Mouse (Mus musculus): Measurements from ENCODE around the gene Kcnk15. TPM values are rescaled to one million over a fixed set of nuclear protein-coding genes. Genes with fewer than 3 reads are reported as not detected.

The Kcnk15 gene
- not detected in 2 replicates for polyA plus RNA-seq (2016; fragmentation: Nextera tagmentation; extraction: Ambion mirVana)

DNA sequence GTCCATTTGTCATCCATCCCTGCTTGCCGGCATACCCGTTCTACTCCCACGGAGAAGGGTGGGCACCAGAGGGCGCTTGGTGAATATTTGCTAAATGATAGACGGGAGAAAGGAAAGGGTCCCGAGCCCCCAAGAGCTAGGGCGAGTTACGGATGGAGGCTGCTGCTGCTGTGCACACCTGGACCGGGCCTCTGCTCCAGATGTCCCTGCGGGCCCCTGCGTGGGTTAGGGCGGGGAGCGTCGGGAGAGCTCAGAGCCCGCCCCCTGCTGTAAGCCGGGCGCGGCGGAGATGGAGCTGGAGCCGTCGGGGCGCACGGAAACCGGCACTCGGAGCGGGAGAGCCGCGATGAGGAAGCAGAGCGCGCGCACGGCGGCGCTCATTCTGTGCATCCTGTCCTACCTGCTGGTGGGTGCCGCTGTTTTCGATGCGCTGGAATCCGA lies at the start of gene Kcnk15:
Gene Kcnk15, plus strand, starts transcription at position 191 of the 441 bp plus-strand sequence.
- Histone ChIP-seq H3K4me3 (replicated peaks) (peak within 1 kb of the TSS; percentile 25), H3K27me3 (peaks cover 90% of the 10 kb centered on the region), H3K4me2 (peak within 1 kb of the TSS; percentile 22), H3K9ac (no peak within 1 kb of the TSS), H3K36me3 (replicated peaks) (no peaks in the 10 kb centered on the region), H3K27ac (no peak within 1 kb of the TSS), H3K4me1 (peaks cover 11% of the 10 kb centered on the region), H3K9me3 (no peaks in the 10 kb centered on the region)
- no peak for ATAC-seq (ENCODE audit: low FRiP score)
- WGBS = 2% methylated on average over 38 of the region's 38 CpGs

GRCm38 (mm10) chr2:163803838-163804237 lies 49.6 kb upstream of the Kcnk15 start:
- Histone ChIP-seq H3K36me3 (replicated peaks) (no peaks in the 10 kb centered on the region), H3K4me2 (no peak overlapping the region), H3K4me3 (replicated peaks) (no peak overlapping the region), H3K27me3 (no peaks in the 10 kb centered on the region), H3K9me3 (no peaks in the 10 kb centered on the region), H3K4me1 (no peaks in the 10 kb centered on the region), H3K9ac (no peak overlapping the region), H3K27ac (no peak overlapping the region)
- 90% methylated on average over 5 of the region's 5 CpGs for WGBS
- ATAC-seq (ENCODE audit: low FRiP score) = no peak

DNA sequence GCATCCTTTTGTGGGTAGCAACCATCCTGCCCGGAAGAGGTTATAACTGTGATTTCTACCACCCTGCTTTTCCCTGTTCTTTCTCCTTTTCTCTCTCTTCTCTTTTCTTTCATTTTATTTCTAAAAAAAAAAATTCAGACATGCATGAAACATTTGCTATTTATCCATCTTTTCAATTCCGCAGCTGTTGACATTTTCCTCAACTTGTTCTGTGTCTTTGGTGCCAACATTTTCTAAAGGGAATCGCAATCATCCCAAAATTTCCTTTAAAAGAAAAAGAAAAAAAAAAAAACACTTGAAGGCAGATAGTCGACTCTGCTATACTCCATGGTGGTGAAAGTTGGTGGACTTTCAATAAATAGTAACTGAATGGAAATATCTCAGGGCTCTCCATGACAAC lies 44.3 kb upstream of the Kcnk15 start:
- Histone ChIP-seq H3K9me3 (no peaks in the 10 kb centered on the region), H3K36me3 (replicated peaks) (no peaks in the 10 kb centered on the region), H3K27me3 (no peaks in the 10 kb centered on the region; the same call in 1 of the 2 replicates), H3K4me1 (no peaks in the 10 kb centered on the region), H3K27ac (no peak overlapping the region), H3K9ac (no peak overlapping the region), H3K4me2 (no peak overlapping the region), H3K4me3 (replicated peaks) (no peak overlapping the region)
- no peak for ATAC-seq (ENCODE audit: low FRiP score)
- 96% methylated on average over 4 of the region's 4 CpGs for WGBS

DNA sequence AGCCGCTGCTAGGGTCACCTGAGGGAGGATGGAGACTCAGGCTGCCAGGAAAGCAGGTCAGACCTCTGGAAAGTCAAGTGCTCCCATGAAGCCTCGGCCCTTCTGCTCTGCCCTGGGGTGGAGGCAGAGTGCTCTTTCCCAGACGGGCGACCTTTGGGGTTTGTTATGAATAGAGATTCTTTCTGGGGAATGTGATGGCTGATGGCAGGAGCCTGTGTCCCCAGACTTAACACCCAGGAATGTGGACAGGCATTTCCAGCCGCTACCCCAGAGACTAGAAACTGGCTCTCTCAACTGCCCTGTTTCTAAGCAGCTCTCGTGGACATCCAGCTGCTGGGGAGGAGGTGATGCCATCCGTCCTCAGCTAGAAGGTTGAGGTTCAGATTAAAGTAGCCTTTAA lies 43.7 kb upstream of the Kcnk15 start:
- no peaks in the 10 kb centered on the region for H3K36me3 ChIP-seq (replicated peaks)
- H3K4me2 ChIP-seq = no peak overlapping the region
- ATAC-seq (ENCODE audit: low FRiP score) = no peak
- H3K4me3 ChIP-seq (replicated peaks) = no peak overlapping the region
- no peak overlapping the region for H3K27ac ChIP-seq
- no peaks in the 10 kb centered on the region for H3K9me3 ChIP-seq
- H3K9ac ChIP-seq = no peak overlapping the region
- no peaks in the 10 kb centered on the region for H3K4me1 ChIP-seq
- no peaks in the 10 kb centered on the region; the same call in 1 of the 2 replicates for H3K27me3 ChIP-seq
- WGBS = 77% methylated on average over 7 of the region's 7 CpGs

- Histone ChIP-seq H3K27ac (no peak overlapping the region), H3K9me3 (no peaks in the 10 kb centered on the region), H3K36me3 (replicated peaks) (no peaks in the 10 kb centered on the region), H3K27me3 (no peaks in the 10 kb centered on the region; the same call in 1 of the 2 replicates), H3K4me2 (no peak overlapping the region), H3K9ac (no peak overlapping the region), H3K4me3 (replicated peaks) (no peak overlapping the region), H3K4me1 (no peaks in the 10 kb centered on the region)
- 65% methylated on average over 5 of the region's 5 CpGs for WGBS
- no peak for ATAC-seq (ENCODE audit: low FRiP score)
These were observed 40.4 kb upstream of the Kcnk15 start for GRCm38 (mm10) chr2:163813077-163813476.

DNA sequence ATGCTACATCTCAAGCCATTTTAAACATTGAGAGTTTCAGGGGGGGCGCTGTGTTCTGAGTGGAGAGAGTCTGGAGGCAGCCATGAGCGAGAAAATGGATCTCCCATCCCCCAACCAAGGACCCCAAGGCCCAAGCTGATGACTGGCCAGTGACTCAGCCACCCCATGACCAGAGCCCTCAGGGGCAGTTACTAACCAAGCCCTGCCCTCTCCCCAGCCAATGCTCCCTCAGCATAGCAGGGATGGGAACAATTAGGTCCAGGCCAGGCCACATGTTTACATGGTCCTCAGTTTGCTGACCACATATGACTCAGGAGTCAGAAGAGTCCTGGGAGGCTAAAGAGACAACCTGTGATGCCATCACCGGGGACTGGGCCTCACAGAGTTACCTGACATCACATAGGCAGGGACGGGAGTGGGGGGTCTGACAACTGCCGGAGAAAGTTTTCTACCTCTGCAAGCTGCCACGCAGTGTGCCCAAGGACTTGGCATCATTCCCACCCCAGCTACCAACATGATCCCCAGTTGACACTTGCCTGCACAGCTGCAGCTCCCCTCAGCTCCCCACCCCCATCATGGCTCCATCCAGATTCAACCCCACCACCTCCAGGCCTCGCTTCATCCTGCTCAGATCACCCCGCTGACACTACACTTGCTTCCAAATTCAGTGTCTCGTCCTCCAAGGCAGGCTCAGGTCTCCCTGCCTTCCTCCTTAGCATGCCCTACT lies 38.5 kb upstream of the Kcnk15 start:
- H3K9ac ChIP-seq = no peak overlapping the region
- no peaks in the 10 kb centered on the region; the same call in 1 of the 2 replicates for H3K27me3 ChIP-seq
- H3K9me3 ChIP-seq = no peaks in the 10 kb centered on the region
- H3K27ac ChIP-seq = no peak overlapping the region
- no peaks in the 10 kb centered on the region for H3K36me3 ChIP-seq (replicated peaks)
- no peak overlapping the region for H3K4me2 ChIP-seq
- WGBS = 88% methylated on average over 9 of the region's 9 CpGs
- H3K4me3 ChIP-seq (replicated peaks) = no peak overlapping the region
- H3K4me1 ChIP-seq = no peaks in the 10 kb centered on the region
- no peak for ATAC-seq (ENCODE audit: low FRiP score)

DNA sequence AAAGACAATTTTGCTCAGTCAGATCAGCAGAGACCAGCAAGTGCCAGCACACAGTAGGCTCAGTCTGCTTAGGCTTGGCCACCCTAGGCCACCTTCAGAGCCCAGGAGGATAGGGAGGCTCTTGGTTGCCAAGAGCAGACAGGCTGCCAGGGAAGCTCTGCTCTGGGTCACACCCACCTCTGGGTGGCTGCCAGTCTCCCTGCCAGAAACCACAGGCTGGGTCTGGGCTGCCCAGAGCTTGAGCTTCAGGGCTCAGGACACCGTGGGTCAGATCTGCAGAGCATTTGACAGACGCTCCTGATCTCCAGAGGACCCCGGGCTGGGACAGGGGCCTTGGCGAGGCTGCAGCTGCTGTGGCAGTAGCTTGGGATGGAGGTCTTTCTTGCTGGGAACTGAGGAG lies 32.8 kb upstream of the Kcnk15 start, which contains the start of gene Ccn5:
Gene Ccn5, plus strand, starts transcription at position 255 of the 400 bp plus-strand sequence.
- H3K4me3 ChIP-seq (replicated peaks) = no peak within 1 kb of the TSS
- no peaks in the 10 kb centered on the region for H3K9me3 ChIP-seq
- H3K4me1 ChIP-seq = peaks cover 6% of the 10 kb centered on the region
- no peak within 1 kb of the TSS for H3K9ac ChIP-seq
- no peak within 1 kb of the TSS for H3K4me2 ChIP-seq
- 75% methylated on average over 4 of the region's 4 CpGs for WGBS
- H3K27ac ChIP-seq = no peak within 1 kb of the TSS
- H3K36me3 ChIP-seq (replicated peaks) = no peaks in the 10 kb centered on the region
- no peak for ATAC-seq (ENCODE audit: low FRiP score)
- no peaks in the 10 kb centered on the region for H3K27me3 ChIP-seq

GRCm38 (mm10) chr2:163823248-163823647 lies 30.2 kb upstream of the Kcnk15 start:
- WGBS = 2% methylated on average over 4 of the region's 4 CpGs
- Histone ChIP-seq H3K9ac (no peak overlapping the region), H3K36me3 (replicated peaks) (no peaks in the 10 kb centered on the region), H3K4me1 (peaks cover 6% of the 10 kb centered on the region), H3K4me3 (replicated peaks) (no peak overlapping the region), H3K9me3 (no peaks in the 10 kb centered on the region), H3K4me2 (peak overlapping the region; percentile 17), H3K27ac (no peak overlapping the region), H3K27me3 (no peaks in the 10 kb centered on the region)
- ATAC-seq (ENCODE audit: low FRiP score) = no peak

- H3K27me3 ChIP-seq = no peaks in the 10 kb centered on the region
- H3K9ac ChIP-seq = no peak overlapping the region
- no peaks in the 10 kb centered on the region for H3K9me3 ChIP-seq
- 0 out of 2 replicates have a peak, but pooled peaks have one; percentile 33 for ATAC-seq (ENCODE audit: low FRiP score)
- no peak overlapping the region for H3K4me3 ChIP-seq (replicated peaks)
- peak overlapping the region; percentile 17 for H3K4me2 ChIP-seq
- H3K27ac ChIP-seq = no peak overlapping the region
- 24% methylated on average over 11 of the region's 11 CpGs for WGBS
- peaks cover 6% of the 10 kb centered on the region for H3K4me1 ChIP-seq
- no peaks in the 10 kb centered on the region for H3K36me3 ChIP-seq (replicated peaks)
These were observed 29.7 kb upstream of the Kcnk15 start for GRCm38 (mm10) chr2:163823771-163824170.

DNA sequence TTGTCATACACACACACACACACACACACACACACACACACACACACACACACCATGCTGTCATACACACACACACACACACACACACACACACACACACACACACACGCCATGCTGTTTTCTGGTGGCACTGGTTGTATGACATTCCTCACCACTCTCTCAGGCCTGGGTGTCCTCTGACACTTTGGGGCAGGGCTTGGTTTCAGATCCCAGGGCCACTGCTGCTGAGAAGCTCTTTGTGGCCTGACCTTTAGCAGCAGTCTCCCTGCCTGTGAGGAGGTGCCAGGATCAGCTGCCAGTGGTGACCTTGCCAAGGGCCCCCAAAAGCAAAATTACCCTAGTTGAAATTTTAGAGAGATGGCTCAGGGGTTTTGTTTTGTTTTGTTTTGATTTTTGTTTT lies 27.6 kb upstream of the Kcnk15 start:
- Histone ChIP-seq H3K4me1 (peaks cover 6% of the 10 kb centered on the region), H3K9ac (no peak overlapping the region), H3K4me3 (replicated peaks) (no peak overlapping the region), H3K27me3 (no peaks in the 10 kb centered on the region), H3K9me3 (no peaks in the 10 kb centered on the region), H3K4me2 (no peak overlapping the region), H3K36me3 (replicated peaks) (no peaks in the 10 kb centered on the region), H3K27ac (no peak overlapping the region)
- no peak for ATAC-seq (ENCODE audit: low FRiP score)
- WGBS = 86% methylated on average over 1 of the region's 1 CpGs

- no peak overlapping the region for H3K4me2 ChIP-seq
- H3K36me3 ChIP-seq (replicated peaks) = no peaks in the 10 kb centered on the region
- H3K4me3 ChIP-seq (replicated peaks) = no peak overlapping the region
- ATAC-seq (ENCODE audit: low FRiP score) = no peak
- H3K27ac ChIP-seq = no peak overlapping the region
- no peak overlapping the region for H3K9ac ChIP-seq
- no peaks in the 10 kb centered on the region for H3K9me3 ChIP-seq
- no peaks in the 10 kb centered on the region for H3K27me3 ChIP-seq
- 78% methylated on average over 5 of the region's 5 CpGs for whole genome bisulfite sequencing
- H3K4me1 ChIP-seq = peaks cover 6% of the 10 kb centered on the region
These were observed 27.0 kb upstream of the Kcnk15 start for GRCm38 (mm10) chr2:163826494-163826893.

DNA sequence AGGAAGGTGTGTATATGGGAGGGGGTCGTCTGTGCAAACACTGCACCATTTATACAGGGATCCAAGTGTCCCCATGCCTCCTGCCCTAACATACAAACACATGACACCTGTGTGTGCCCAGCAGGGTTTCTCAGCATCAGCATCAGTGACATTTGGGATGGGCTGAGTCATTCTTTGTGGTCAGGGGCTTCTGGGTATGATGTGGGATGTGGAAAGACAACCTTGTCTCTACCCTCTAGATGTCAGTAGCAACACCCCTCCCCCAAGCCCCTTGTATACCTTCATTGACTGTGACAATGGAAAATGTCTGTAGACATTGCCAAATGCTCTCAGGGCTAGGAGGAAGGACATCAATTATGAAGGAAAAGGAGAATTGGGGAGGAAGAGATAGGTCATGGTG lies 22.3 kb upstream of the Kcnk15 start:
- H3K4me3 ChIP-seq (replicated peaks) = no peak overlapping the region
- H3K4me1 ChIP-seq = no peaks in the 10 kb centered on the region
- no peaks in the 10 kb centered on the region for H3K36me3 ChIP-seq (replicated peaks)
- H3K27ac ChIP-seq = no peak overlapping the region
- no peak overlapping the region for H3K9ac ChIP-seq
- no peaks in the 10 kb centered on the region for H3K9me3 ChIP-seq
- H3K4me2 ChIP-seq = no peak overlapping the region
- no peaks in the 10 kb centered on the region for H3K27me3 ChIP-seq
- WGBS = 42% methylated on average over 1 of the region's 1 CpGs
- no peak for ATAC-seq (ENCODE audit: low FRiP score)

DNA sequence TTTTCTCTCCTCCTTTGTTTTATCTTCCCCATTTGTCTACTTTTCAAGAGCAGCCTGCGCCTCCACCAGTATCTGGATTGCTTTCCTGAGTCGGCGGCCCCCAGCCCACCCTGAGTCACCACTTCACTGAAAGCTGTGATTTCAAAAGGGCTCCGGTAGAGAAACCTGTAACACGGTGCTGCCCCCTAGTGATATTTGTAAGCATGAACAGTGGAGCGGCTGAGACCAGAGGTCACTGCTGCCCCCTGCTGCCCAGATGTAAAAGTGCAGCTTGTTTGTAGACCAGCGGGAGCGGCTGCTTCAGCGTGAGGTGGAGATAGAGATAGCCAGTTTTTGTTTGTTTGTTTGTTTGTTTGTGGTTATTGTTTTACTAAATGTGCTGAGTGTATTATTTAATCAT lies 15.4 kb upstream of the Kcnk15 start:
- H3K4me2 ChIP-seq = no peak overlapping the region
- ATAC-seq (ENCODE audit: low FRiP score) = no peak
- 26% methylated on average over 9 of the region's 9 CpGs for WGBS
- H3K4me3 ChIP-seq (replicated peaks) = no peak overlapping the region
- no peaks in the 10 kb centered on the region for H3K9me3 ChIP-seq
- no peaks in the 10 kb centered on the region for H3K36me3 ChIP-seq (replicated peaks)
- no peak overlapping the region for H3K9ac ChIP-seq
- no peaks in the 10 kb centered on the region for H3K4me1 ChIP-seq
- H3K27me3 ChIP-seq = peaks cover 12% of the 10 kb centered on the region; the same call in 1 of the 2 replicates
- H3K27ac ChIP-seq = no peak overlapping the region
